Mouse (Mus musculus) ES-E14 (cell line): ENCODE data around the gene Tbc1d9. TPM values are rescaled to one million over a fixed set of nuclear protein-coding genes. Genes with fewer than 3 reads are reported as not detected.

Experiments
- DNase-seq: peaks from one replicate; pipeline ENCODE4 v3.0.0-alpha.2; 2013; ENCODE audit warnings: low read depth, low spot score
- H3K27ac ChIP-seq: 2 replicates; pipeline ENCODE4 v1.5.1; 2012; ENCODE audit warnings: low read depth, mild to moderate bottlenecking, low read length, moderate library complexity, mixed read lengths; ENCODE audit not compliant: poor library complexity, insufficient read depth, severe bottlenecking
- H3K36me3 ChIP-seq: 2 replicates; pipeline ENCODE4 v1.6.1; 2012; ENCODE audit warnings: mild to moderate bottlenecking, low read length, moderate library complexity, mixed read lengths; ENCODE audit not compliant: control insufficient read depth, poor library complexity, insufficient read depth, severe bottlenecking
- H3K4me1 ChIP-seq, 2 experiments: fragments of 150-350 bp in 1 of 2; sonication (generic) in 1 of 2; 2 replicates each; pipeline ENCODE4 v1.6.1; 2012; ENCODE audit warnings: low read length in 2 of 2, mild to moderate bottlenecking in 1 of 2, mixed read lengths in 1 of 2; ENCODE audit not compliant: control insufficient read depth in 2 of 2, insufficient read depth in 2 of 2, poor library complexity in 1 of 2
- H3K4me3 ChIP-seq, 2 experiments: fragments of 150-350 bp in 1 of 2; sonication (generic) in 1 of 2; 2 replicates each; pipeline ENCODE4 v1.5.1; 2012; ENCODE audit warnings: low read length in 2 of 2, low read depth in 1 of 2, mild to moderate bottlenecking in 1 of 2, mixed read lengths in 1 of 2; ENCODE audit not compliant: insufficient read depth in 1 of 2, poor library complexity in 1 of 2, severe bottlenecking in 1 of 2
- H3K9ac ChIP-seq: 2 replicates; pipeline ENCODE4 v1.6.1; 2012; ENCODE audit warnings: low read depth, mild to moderate bottlenecking, low read length, mixed read lengths; ENCODE audit not compliant: poor library complexity, insufficient read depth, severe bottlenecking
- H3K9me3 ChIP-seq: fragments of 150-350 bp; sonication (generic); 2 replicates; pipeline ENCODE4 v1.6.1; 2012; ENCODE audit warnings: low read depth, mild to moderate bottlenecking, low read length; ENCODE audit not compliant: control insufficient read depth, insufficient read depth
- CHD2 ChIP-seq: IDR thresholded peaks from 2 replicates; pipeline ENCODE4 v1.6.1; 2014; ENCODE audit warnings: mild to moderate bottlenecking, low read depth, low read length, inconsistent platforms
- HCFC1 ChIP-seq: IDR thresholded peaks from 2 replicates; pipeline ENCODE4 v1.6.1; 2012; ENCODE audit warnings: low read length, inconsistent platforms, borderline replicate concordance; ENCODE audit not compliant: insufficient read depth
- MAFK ChIP-seq: IDR thresholded peaks from 2 replicates; pipeline ENCODE4 v1.6.1; 2014; ENCODE audit warnings: mild to moderate bottlenecking, low read depth, low read length, inconsistent platforms; ENCODE audit not compliant: insufficient read depth
- ZC3H11A ChIP-seq: IDR thresholded peaks from 2 replicates; pipeline ENCODE4 v1.6.1; 2012; ENCODE audit warnings: low read depth, mild to moderate bottlenecking, inconsistent platforms, low read length, borderline replicate concordance
- ZNF384 ChIP-seq: IDR thresholded peaks from 2 replicates; pipeline ENCODE4 v1.6.1; 2012; ENCODE audit warnings: low read depth, low read length, inconsistent platforms
- in situ Hi-C, 2 experiments: fragments of 600-800 bp; cut with MboI; formaldehyde crosslinking; loops; one replicate each; pipeline ENCODE4 v1.15.1; 2025; ENCODE audit warnings: low sequenced_read_pairs in 2 of 2, inconsistent platforms in 1 of 2; ENCODE audit not compliant: unreplicated experiment in 2 of 2
- total RNA-seq: library from RNA; depleted of rRNA; stranded (reverse); fragments of 300-350 nt; gene quantifications from 2 replicates; pipeline ENCODE4 v1.2.3, GENCODE M21; 2012; rRNA removed

The Tbc1d9 gene
- total RNA-seq: 6.4 and 7.1 TPM in 2 replicates

GRCm38 (mm10) chr8:83165235-83165930, at the start of gene Tbc1d9:
Gene Tbc1d9 (plus strand): TSS chr8:83165352.
- Histone ChIP-seq H3K9ac (peak within 1 kb of the TSS; percentile 87), H3K4me1 (peaks cover 11 to 14% of the 10 kb centered on the region in 2 experiments), H3K4me3 (peak within 1 kb of the TSS; percentile 67 to 77), H3K27ac (peak within 1 kb of the TSS; percentile 67; the same call in 1 of the 2 replicates), H3K36me3 (no peaks in the 10 kb centered on the region), H3K9me3 (no peaks in the 10 kb centered on the region)
- TF ChIP-seq HCFC1 (peak; percentile 18; the same call in 1 of the 2 replicates), ZNF384 (no peak), MAFK (no peak), CHD2 (peak; percentile 68; the same call in 1 of the 2 replicates), ZC3H11A (no peak)
- DNase-seq: peak; percentile 85
- in situ Hi-C loops: no loop called here

- no peak for DNase-seq
- in situ Hi-C loops: no loop called here
- no peak overlapping the region for H3K27ac ChIP-seq
- no peak overlapping the region for H3K4me3 ChIP-seq
- no peak overlapping the region for H3K9ac ChIP-seq
- no peak for TF ChIP-seq MAFK
- TF ChIP-seq ZNF384: no peak
- TF ChIP-seq ZC3H11A: no peak
- no peak for TF ChIP-seq CHD2
- TF ChIP-seq HCFC1: no peak
- H3K9me3 ChIP-seq: no peaks in the 10 kb centered on the region
- H3K4me1 ChIP-seq: no peaks in the 10 kb centered on the region
- H3K36me3 ChIP-seq: no peaks in the 10 kb centered on the region
These were observed 30.1 kb upstream of the Tbc1d9 start for GRCm38 (mm10) chr8:83135086-83135485.

GRCm38 (mm10) chr8:83140068-83140467, 25.1 kb upstream of the Tbc1d9 start:
- Histone ChIP-seq H3K27ac (no peak overlapping the region), H3K9me3 (no peaks in the 10 kb centered on the region), H3K9ac (no peak overlapping the region), H3K4me3 (no peak overlapping the region), H3K4me1 (no peaks in the 10 kb centered on the region), H3K36me3 (no peaks in the 10 kb centered on the region)
- in situ Hi-C loops: no loop called here
- no peak for DNase-seq
- TF ChIP-seq ZC3H11A (no peak), ZNF384 (no peak), HCFC1 (no peak), MAFK (no peak), CHD2 (no peak)

GRCm38 (mm10) chr8:83140701-83141111, 24.4 kb upstream of the Tbc1d9 start:
- Histone ChIP-seq H3K27ac (no peak overlapping the region), H3K9ac (no peak overlapping the region), H3K4me3 (no peak overlapping the region), H3K9me3 (no peaks in the 10 kb centered on the region), H3K4me1 (no peaks in the 10 kb centered on the region), H3K36me3 (no peaks in the 10 kb centered on the region)
- in situ Hi-C loops: no loop called here
- no peak for DNase-seq
- no peak for TF ChIP-seq MAFK
- TF ChIP-seq ZNF384: no peak
- TF ChIP-seq ZC3H11A: no peak
- TF ChIP-seq CHD2: no peak
- no peak for TF ChIP-seq HCFC1
